Mouse (Mus musculus) liver, embryonic 11.5 days (tissue): ENCODE measurements around the gene Cers1. TPM values are rescaled to one million over a fixed set of nuclear protein-coding genes. Genes with fewer than 3 reads are reported as not detected.

Source experiments
- ATAC-seq: fragments of 200-750 bp; cut with Nextera tagmentation; replicated peaks from 2 replicates; pipeline ENCODE4 v1.8.0; 2017; ENCODE audit warnings: moderate number of reproducible peaks, mild to moderate bottlenecking, moderate TSS enrichment, moderate library complexity; ENCODE audit not compliant: low FRiP score
- DNase-seq: peaks from one replicate; pipeline ENCODE4 v3.0.0-alpha.2; 2017; ENCODE audit warnings: low spot score
- H3K27ac ChIP-seq: fragments of 300-500 bp; sonication (generic); 2 replicates; pipeline ENCODE4 v1.5.1; 2014; ENCODE audit warnings: mild to moderate bottlenecking, low read depth, low read length, control low read depth
- H3K27me3 ChIP-seq: fragments of 300-500 bp; sonication (generic); replicated peaks from 2 replicates; pipeline ENCODE4 v1.6.1; 2014; ENCODE audit warnings: low read length, mixed read lengths; ENCODE audit not compliant: control insufficient read depth, insufficient read depth
- H3K36me3 ChIP-seq: fragments of 300-500 bp; sonication (generic); 2 replicates; pipeline ENCODE4 v1.6.1; 2014; ENCODE audit warnings: mild to moderate bottlenecking, low read length, moderate library complexity, mixed read lengths; ENCODE audit not compliant: control insufficient read depth, insufficient read depth
- H3K4me1 ChIP-seq: fragments of 300-500 bp; sonication (generic); replicated peaks from 2 replicates; pipeline ENCODE4 v1.6.1; 2014; ENCODE audit warnings: low read length, mixed read lengths; ENCODE audit not compliant: control insufficient read depth, insufficient read depth
- H3K4me2 ChIP-seq: fragments of 300-500 bp; sonication (generic); 2 replicates; pipeline ENCODE4 v1.6.1; 2014; ENCODE audit warnings: mild to moderate bottlenecking, control low read depth, moderate library complexity
- H3K4me3 ChIP-seq: fragments of 300-500 bp; sonication (generic); 2 replicates; pipeline ENCODE4 v1.5.1; 2014; ENCODE audit warnings: low read depth, low read length, control low read depth
- H3K9ac ChIP-seq: fragments of 300-500 bp; sonication (generic); 2 replicates; pipeline ENCODE4 v1.6.1; 2014; ENCODE audit warnings: low read depth, low read length, control low read depth
- H3K9me3 ChIP-seq: fragments of 300-500 bp; sonication (generic); 2 replicates; pipeline ENCODE4 v1.6.1; 2016; ENCODE audit warnings: low read length, inconsistent platforms, mixed read lengths; ENCODE audit not compliant: control insufficient read depth
- WGBS: fragments of 180-500 bp; shearing (Covaris S2); extraction: QIAGEN DNeasy Blood & Tissue Kit; methylation state at CpG from one replicate; pipeline ENCODE4 v1.1.7; 2014; 5-methylcytosine and 5-hydroxymethylcytosine counted together
- polyA plus RNA-seq: library from polyadenylated mRNA; unstranded; fragments of >200 nt; fragmentation: Nextera tagmentation; extraction: Ambion mirVana; gene quantifications from 2 replicates; pipeline ENCODE4 v1.2.1, GENCODE M21; 2014

Gene Cers1
- polyA plus RNA-seq, 1 experiment from 2014 or later, result 1.1 TPM

DNA sequence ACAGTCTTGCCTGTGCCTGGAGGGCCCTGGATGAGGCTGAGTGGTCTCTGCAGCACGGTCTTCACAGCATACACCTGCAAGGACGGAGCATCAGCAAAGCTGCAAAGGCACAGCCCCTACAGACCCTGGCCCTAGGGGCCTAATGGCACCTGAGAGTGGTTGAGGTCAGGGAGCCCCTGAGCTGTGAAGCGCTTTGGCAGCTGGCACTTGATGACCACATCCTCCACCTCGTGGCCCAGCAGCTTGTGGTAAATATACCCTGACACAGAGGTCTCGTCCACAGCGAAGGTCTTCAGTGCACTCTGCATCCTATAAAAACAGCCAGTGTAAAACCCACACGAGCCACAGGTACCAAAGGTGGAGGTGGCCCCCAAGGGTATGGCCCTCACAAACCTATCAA, 23.4 kb downstream of the Cers1 start:
- Histone ChIP-seq H3K27ac (no peak overlapping the region), H3K4me1 (no peaks in the 10 kb centered on the region; the same call in 1 of the 2 replicates), H3K36me3 (peaks cover 89% of the 10 kb centered on the region), H3K27me3 (no peaks in the 10 kb centered on the region), H3K4me2 (no peak overlapping the region), H3K9me3 (no peaks in the 10 kb centered on the region), H3K4me3 (no peak overlapping the region), H3K9ac (no peak overlapping the region)
- ATAC-seq (no peak), DNase-seq (no peak)
- WGBS, result 91% methylated on average over 7 of the region's 7 CpGs

DNA sequence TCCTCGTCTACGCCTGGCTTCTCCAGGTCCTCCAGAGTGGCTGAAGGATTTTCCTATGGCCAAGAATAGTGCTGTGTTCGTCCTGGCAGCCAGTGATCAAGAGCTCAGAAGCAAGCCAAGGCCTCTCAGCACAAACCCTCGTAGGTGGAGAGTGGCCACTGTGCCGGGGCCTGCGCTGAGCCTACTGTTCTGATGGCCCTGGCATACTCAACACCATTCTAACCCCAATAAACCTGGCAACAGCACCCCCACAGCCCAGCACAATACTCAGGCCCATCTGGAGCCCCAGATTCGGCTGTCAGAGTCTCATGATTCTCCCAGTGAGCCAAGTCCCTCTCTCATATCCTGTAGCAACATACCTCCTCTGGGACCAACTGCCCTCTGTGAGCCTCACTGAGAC, 25.1 kb downstream of the Cers1 start:
- Histone ChIP-seq H3K9ac (no peak overlapping the region), H3K36me3 (peaks cover 73% of the 10 kb centered on the region), H3K9me3 (no peaks in the 10 kb centered on the region), H3K4me1 (peaks cover 11% of the 10 kb centered on the region), H3K4me2 (no peak overlapping the region), H3K4me3 (no peak overlapping the region), H3K27ac (no peak overlapping the region), H3K27me3 (no peaks in the 10 kb centered on the region)
- WGBS, result 92% methylated on average over 7 of the region's 7 CpGs
- ATAC-seq (no peak), DNase-seq (no peak)

DNA sequence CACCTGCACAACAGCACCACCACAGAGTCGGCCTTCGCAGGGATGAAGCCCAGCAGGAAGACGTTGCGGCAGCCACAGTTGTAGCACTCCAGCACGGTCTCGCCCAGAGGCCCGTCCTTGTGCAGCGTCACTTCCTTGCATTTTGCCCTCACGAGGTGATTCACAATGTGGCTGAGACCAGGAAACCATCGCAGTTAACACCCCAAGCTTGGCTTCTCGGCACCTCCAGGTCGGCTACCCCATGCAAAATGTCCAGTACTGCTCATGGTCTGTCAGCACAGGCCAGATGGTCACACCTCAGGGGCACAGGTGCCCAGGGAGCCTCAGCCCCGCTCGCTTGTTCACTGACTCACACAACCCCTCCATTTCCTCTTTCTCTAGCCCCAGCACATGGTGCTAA, 26.4 kb downstream of the Cers1 start:
- DNase-seq, result no peak
- Histone ChIP-seq H3K4me1 (peaks cover 19% of the 10 kb centered on the region), H3K4me2 (no peak overlapping the region), H3K36me3 (peaks cover 63% of the 10 kb centered on the region), H3K27ac (no peak overlapping the region), H3K9me3 (no peaks in the 10 kb centered on the region), H3K27me3 (no peaks in the 10 kb centered on the region), H3K9ac (no peak overlapping the region), H3K4me3 (no peak overlapping the region)
- no peak for ATAC-seq
- WGBS, result 87% methylated on average over 14 of the region's 14 CpGs

DNA sequence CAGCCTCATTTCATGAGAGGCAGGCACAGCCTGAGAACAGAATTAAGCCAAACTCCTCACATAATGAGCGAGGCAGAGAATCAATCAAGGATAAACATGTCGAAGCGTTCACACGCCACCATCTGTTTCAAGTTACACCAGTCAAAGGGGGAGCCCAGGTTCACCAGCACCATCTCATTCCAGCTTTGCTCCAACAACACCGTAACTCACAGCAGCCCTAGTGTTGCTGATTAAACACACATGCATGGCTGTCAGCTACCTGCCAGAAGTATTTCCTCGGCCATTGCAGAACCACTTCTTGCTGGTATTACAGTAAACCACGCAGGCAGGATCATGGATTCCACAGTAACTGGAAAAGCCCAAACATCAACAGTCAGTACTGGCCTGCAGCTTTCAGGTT, 27.5 kb downstream of the Cers1 start:
- Histone ChIP-seq H3K4me1 (peaks cover 25% of the 10 kb centered on the region), H3K9ac (no peak overlapping the region), H3K4me3 (no peak overlapping the region), H3K36me3 (peaks cover 55% of the 10 kb centered on the region), H3K27ac (no peak overlapping the region), H3K27me3 (no peaks in the 10 kb centered on the region), H3K9me3 (no peaks in the 10 kb centered on the region), H3K4me2 (no peak overlapping the region)
- DNase-seq (no peak), ATAC-seq (no peak)
- 78% methylated on average over 7 of the region's 7 CpGs for WGBS

DNA sequence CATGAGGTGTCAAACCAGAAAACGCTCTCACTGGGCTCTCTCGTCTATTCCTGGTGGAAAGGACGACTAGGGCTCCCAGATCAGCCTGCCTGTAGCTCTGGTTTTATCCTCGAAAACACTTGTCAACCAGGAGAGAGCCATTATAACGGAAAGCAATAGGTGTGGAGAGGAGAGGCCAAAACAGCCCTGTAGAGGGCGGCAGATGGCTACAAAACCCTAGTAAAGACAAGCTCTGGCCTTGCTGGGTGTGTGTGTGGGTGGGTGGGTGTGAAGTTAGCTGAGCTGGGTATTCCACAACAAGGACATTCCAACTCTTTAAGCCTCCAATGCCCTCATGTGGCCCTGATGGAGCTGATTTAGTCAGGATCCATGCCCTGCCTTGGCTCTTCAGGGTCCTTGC, 28.1 kb downstream of the Cers1 start:
- H3K4me1 ChIP-seq, result peaks cover 31% of the 10 kb centered on the region
- no peak overlapping the region for H3K4me2 ChIP-seq
- no peak overlapping the region for H3K4me3 ChIP-seq
- DNase-seq (no peak), ATAC-seq (no peak; the same call in 1 of the 2 replicates)
- H3K27ac ChIP-seq, result no peak overlapping the region; the same call in 1 of the 2 replicates
- no peaks in the 10 kb centered on the region for H3K9me3 ChIP-seq
- no peak overlapping the region for H3K9ac ChIP-seq
- H3K27me3 ChIP-seq, result no peaks in the 10 kb centered on the region
- peaks cover 52% of the 10 kb centered on the region for H3K36me3 ChIP-seq
- WGBS, result 71% methylated on average over 6 of the region's 6 CpGs

DNA sequence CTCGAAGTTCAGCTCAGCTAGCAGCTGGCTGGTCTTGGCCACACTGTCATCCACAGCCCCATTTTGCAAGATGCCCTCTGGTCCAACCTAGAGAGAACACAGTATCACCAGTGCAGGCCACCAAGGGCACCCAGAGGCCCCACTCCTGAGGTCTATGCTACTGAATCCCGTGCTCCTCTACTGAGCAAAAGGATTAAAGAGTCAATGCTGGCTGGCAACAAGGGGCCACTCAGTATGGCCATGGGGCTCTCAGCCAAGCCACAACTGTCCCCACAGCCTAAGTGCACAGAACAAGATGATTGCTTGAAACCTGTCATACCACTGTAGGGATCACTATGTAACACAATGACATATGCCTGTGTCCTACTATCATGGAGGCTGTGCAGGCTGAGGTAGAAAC, 28.7 kb downstream of the Cers1 start:
- WGBS, result 77% methylated on average over 2 of the region's 2 CpGs
- Histone ChIP-seq H3K9ac (no peak overlapping the region), H3K27me3 (no peaks in the 10 kb centered on the region), H3K27ac (no peak overlapping the region; the same call in 1 of the 2 replicates), H3K36me3 (peaks cover 49% of the 10 kb centered on the region), H3K4me3 (no peak overlapping the region), H3K4me1 (peaks cover 37% of the 10 kb centered on the region), H3K4me2 (no peak overlapping the region), H3K9me3 (no peaks in the 10 kb centered on the region)
- ATAC-seq (no peak), DNase-seq (no peak)

DNA sequence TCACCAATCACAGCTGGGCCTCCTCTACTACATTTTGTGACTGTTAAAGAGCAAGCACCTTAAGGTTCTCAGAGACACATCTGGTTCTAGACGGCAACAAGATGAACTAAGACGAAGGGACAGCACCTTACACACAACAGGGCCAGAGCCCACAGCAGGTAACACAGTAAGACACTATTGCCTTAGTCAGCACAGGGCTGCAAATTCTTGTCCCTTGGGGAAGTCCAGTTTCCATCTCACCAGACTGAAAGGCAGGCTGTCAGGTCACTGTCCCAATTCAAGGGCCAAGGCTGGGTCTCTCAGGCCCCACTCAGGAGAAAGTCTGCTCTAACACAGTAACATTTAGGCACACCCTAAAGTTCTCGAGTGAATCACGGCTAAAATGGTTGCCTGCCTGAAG, 31.9 kb downstream of the Cers1 start:
- 85% methylated on average over 4 of the region's 4 CpGs for WGBS
- ATAC-seq (no peak), DNase-seq (no peak)
- Histone ChIP-seq H3K27ac (no peak overlapping the region), H3K4me3 (no peak overlapping the region), H3K4me1 (peaks cover 64% of the 10 kb centered on the region), H3K9ac (no peak overlapping the region), H3K4me2 (no peak overlapping the region), H3K27me3 (no peaks in the 10 kb centered on the region), H3K36me3 (peaks cover 22% of the 10 kb centered on the region), H3K9me3 (no peaks in the 10 kb centered on the region)

DNA sequence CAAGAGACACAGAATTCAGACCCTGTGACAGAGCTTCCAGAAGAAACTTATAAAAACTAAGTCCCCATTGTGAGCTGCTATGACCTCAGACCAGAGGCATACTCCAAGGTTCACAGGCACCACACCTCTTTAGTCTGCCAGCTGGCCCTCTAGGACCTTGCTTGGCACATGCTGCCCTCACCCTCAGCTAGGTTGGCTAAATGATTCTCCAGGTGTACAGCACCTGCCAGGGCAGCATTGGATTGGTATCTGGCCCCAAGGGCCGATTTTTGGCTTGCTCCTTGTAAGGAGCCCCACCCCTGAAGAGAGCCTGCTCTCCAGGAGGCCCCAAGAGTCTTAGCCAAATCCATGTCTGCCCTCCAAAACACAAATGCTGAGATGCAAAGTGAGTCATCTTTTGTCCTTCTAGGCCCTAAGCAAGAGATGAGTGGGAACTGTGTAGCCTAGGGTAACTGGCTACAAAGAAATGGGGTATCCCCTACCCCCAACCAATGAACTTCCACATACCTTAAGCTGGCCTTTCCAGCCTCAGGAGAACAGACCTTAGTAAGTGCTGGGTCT, 32.4 kb downstream of the Cers1 start:
- no peak overlapping the region for H3K4me3 ChIP-seq
- WGBS, result 57% methylated on average over 1 of the region's 1 CpGs
- DNase-seq (no peak), ATAC-seq (no peak)
- H3K27me3 ChIP-seq, result no peaks in the 10 kb centered on the region
- no peak overlapping the region for H3K4me2 ChIP-seq
- no peak overlapping the region for H3K9ac ChIP-seq
- H3K9me3 ChIP-seq, result no peaks in the 10 kb centered on the region
- H3K27ac ChIP-seq, result no peak overlapping the region
- peaks cover 64% of the 10 kb centered on the region for H3K4me1 ChIP-seq
- peaks cover 19% of the 10 kb centered on the region for H3K36me3 ChIP-seq
